Mouse (Mus musculus) gonadal fat pad, adult 2 months (tissue): ENCODE measurements around the gene Glis2. TPM values are rescaled to one million over a fixed set of nuclear protein-coding genes. Genes with fewer than 3 reads are reported as not detected.
A peak's percentile ranks its signal among the peaks of the same experiment; 100 is the strongest.

Experiments used
- DNase-seq: peaks from one replicate; pipeline ENCODE4 v3.0.0-alpha.2; 2012; ENCODE audit warnings: low read depth
- polyA plus RNA-seq: library from polyadenylated mRNA; depleted of rRNA; stranded (reverse); fragments of >200 nt; gene quantifications from 2 replicates; pipeline ENCODE4 v1.2.3, GENCODE M21; 2012

Glis2 gene
- polyA plus RNA-seq, 1 experiment = 22.2 TPM

- DNase-seq = no peak
Measured at GRCm38 (mm10) chr16:4640267-4641005, 45.9 kb downstream of the Glis2 start.

- no peak for DNase-seq
Measured at GRCm38 (mm10) chr16:4641119-4641838, 46.8 kb downstream of the Glis2 start.

- DNase-seq = no peak
Measured at GRCm38 (mm10) chr16:4642190-4642589, 47.7 kb downstream of the Glis2 start.

- peak; percentile 96 for DNase-seq
Measured at GRCm38 (mm10) chr16:4642937-4643336, 48.4 kb downstream of the Glis2 start.

- no peak for DNase-seq
Measured at GRCm38 (mm10) chr16:4643670-4644419, 49.3 kb downstream of the Glis2 start.

- no peak for DNase-seq
Measured at GRCm38 (mm10) chr16:4645867-4646266, 51.4 kb downstream of the Glis2 start.

- DNase-seq = no peak
Measured at GRCm38 (mm10) chr16:4646831-4647230, 52.3 kb downstream of the Glis2 start.

GRCm38 (mm10) chr16:4647651-4648141 is 53.2 kb downstream of the Glis2 start:
- DNase-seq = no peak

- no peak for DNase-seq
Measured at GRCm38 (mm10) chr16:4648416-4649023, 54.0 kb downstream of the Glis2 start.

GRCm38 (mm10) chr16:4649211-4649610 is 54.7 kb downstream of the Glis2 start:
- DNase-seq = no peak

GRCm38 (mm10) chr16:4649692-4650091 is 55.2 kb downstream of the Glis2 start:
- DNase-seq = no peak

- no peak for DNase-seq
Measured at GRCm38 (mm10) chr16:4650161-4650560, 55.6 kb downstream of the Glis2 start.

GRCm38 (mm10) chr16:4651081-4651480 is 56.6 kb downstream of the Glis2 start:
- DNase-seq = no peak

GRCm38 (mm10) chr16:4651624-4652023 is 57.1 kb downstream of the Glis2 start:
- no peak for DNase-seq

GRCm38 (mm10) chr16:4652707-4653416 is 58.3 kb downstream of the Glis2 start:
- DNase-seq = no peak

GRCm38 (mm10) chr16:4654706-4655105 is 60.2 kb downstream of the Glis2 start:
- no peak for DNase-seq

GRCm38 (mm10) chr16:4655251-4655734 is 60.8 kb downstream of the Glis2 start:
- DNase-seq = no peak

- DNase-seq = no peak
Measured at GRCm38 (mm10) chr16:4655764-4656570, 61.5 kb downstream of the Glis2 start.

GRCm38 (mm10) chr16:4656571-4657081 is 62.1 kb downstream of the Glis2 start:
- DNase-seq = no peak

GRCm38 (mm10) chr16:4658781-4659245 is 64.3 kb downstream of the Glis2 start:
- DNase-seq = no peak
